Mouse (Mus musculus): ENCODE results near the gene Txndc12.

DNA sequence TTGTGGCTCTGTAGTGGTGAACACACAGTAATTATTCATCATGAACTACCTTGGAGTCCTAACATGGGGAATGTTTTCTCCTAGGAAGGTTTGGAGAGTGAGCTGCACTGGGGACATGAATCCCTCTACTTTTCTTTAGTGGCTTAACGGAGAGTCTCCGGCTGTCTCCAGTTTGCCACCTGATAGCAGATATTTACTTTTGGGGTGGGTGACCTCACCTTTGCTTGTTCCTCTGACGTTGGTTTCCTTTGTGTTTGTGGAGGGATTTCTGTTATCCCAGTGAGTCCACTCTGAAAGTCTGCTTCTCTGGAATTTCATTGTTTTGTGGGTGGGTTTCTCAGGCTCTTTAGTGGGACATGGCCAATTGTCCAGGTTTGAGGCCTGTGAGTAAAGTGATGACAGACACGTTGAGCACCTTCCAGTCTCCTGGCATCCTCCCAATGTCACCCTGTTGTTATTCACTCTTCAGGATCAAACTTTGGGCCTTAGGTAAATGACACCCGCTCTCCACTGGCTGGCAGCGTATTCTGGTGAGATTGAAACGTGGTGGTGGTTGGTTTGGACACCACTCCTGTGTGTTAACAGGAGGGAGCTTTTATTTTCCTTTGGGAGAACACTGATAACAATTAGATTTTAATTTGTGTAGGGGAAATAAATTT, 7.6 kb downstream of the Txndc12 start:
- no peak for TF ChIP-seq GATA1 (IDR thresholded peaks at IDR 0.05; ENCODE audit: borderline replicate concordance, low read length)
- TF ChIP-seq CTCF (IDR thresholded peaks at IDR 0.05; ENCODE audit: low read depth, low read length) = no peak
- TF ChIP-seq TAL1 (conservative IDR thresholded peaks at IDR 0.05; ENCODE audit: low read depth, low read length) = no peak
- no peak for TF ChIP-seq GATA2 (IDR thresholded peaks at IDR 0.05; ENCODE audit: borderline replicate concordance, low read depth, low read length)
- TF ChIP-seq POLR2AphosphoS5 (IDR thresholded peaks at IDR 0.05; ENCODE audit: insufficient replicate concordance, low read depth, low read length) = no peak

Data from G1E (cell line).